Mouse (Mus musculus): ENCODE measurements around the gene Tnfrsf14.

DNA sequence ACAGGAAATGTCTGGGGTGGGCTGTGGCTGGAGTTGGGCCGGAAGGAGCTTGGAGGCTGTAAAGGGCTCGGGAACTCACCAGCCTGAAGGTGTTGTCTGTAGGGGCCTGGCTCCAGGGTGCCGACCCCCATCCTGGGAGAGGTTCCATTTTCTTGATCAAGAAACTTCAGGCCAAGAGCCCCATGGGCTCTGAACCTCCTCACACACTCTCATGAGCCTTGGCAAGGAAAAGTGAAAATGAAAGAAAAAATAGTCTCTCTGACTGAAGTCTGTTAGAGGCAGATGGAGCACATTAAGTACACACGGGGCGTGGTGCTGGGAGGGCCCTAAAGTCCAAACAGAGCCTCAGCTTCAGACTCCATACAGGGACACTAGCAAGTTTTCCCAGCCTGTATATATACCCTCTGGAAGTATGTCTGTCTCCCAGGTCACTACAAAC, 445 bp downstream of the Tnfrsf14 start:
- TF ChIP-seq GATA1 (IDR thresholded peaks at IDR 0.05; ENCODE audit: low read length) (no peak), TAL1 (IDR thresholded peaks at IDR 0.05; ENCODE audit: low read length) (no peak)
